In genomic region chr3:107252035-107252434, GRCm38 (mm10) we compare ENCODE assay signal across 21 mouse cellular contexts. TPM values are rescaled to one million over a fixed set of nuclear protein-coding genes. Genes with fewer than 3 reads are reported as not detected.
DNase-seq lines count a peak whose midpoint lies in the region; ATAC-seq and TF ChIP-seq lines count a peak whose summit lies in the region.
"Had no signal": no experiment of that assay in that cellular context is flagged by ENCODE, and none has a peak within 500 bp of the region (broad histone marks: within the 10 kb centered on the region; RNA-seq: fewer than 3 reads in every experiment).

No protein-coding gene starts in this region.

- WGBS in thymus, adult 2 months = 7% methylated on average over 4 of the region's 4 CpGs
- WGBS in kidney, embryonic 14.5 days = 64% methylated on average over 4 of the region's 4 CpGs

- ATAC-seq in frontal cortex, adult (ENCODE audit: low TSS enrichment) = peak; percentile 21; the same call in 1 of the 2 replicates
- ATAC-seq in kidney, embryonic 14.5 days (ENCODE audit: low FRiP score, low TSS enrichment) = 0 out of 2 replicates have a peak, but pooled peaks have one; percentile 20
- ATAC-seq in megakaryocyte progenitor cell, adult 5-6 weeks (replicated peaks; ENCODE audit: poor library complexity) = peak; percentile 77
- ATAC-seq: forebrain, embryonic 16.5 days; hindbrain, embryonic 16.5 days had no signal

- H3K27me3 ChIP-seq in thymus, adult 2 months (ENCODE audit: control insufficient read depth, insufficient read depth, low read length) = no peaks in the 10 kb centered on the region
- H3K27me3 ChIP-seq in kidney, embryonic 14.5 days (ENCODE audit: control insufficient read depth, insufficient read depth, low read length) = no peaks in the 10 kb centered on the region
- H3K27me3 ChIP-seq: embryonic facial prominence, embryonic 15.5 days; neural tube, embryonic 15.5 days had no signal

- TF ChIP-seq CTCF in thymus, adult 2 months (IDR thresholded peaks at IDR 0.05; ENCODE audit: borderline replicate concordance, control insufficient read depth, extremely low read depth, insufficient read depth, low read length, poor library complexity) = no peak

- no peak for TF ChIP-seq POLR2A in thymus, adult 2 months (IDR thresholded peaks at IDR 0.05; ENCODE audit: control insufficient read depth, extremely low read depth, insufficient read depth, low read length, poor library complexity)

- no peak overlapping the region for H3K4me2 ChIP-seq in kidney, embryonic 14.5 days (replicated peaks; ENCODE audit: low read depth, low read length)
- H3K4me2 ChIP-seq: embryonic facial prominence, embryonic 15.5 days; neural tube, embryonic 15.5 days had no signal

- no peak overlapping the region for H3K4me3 ChIP-seq in thymus, adult 2 months (ENCODE audit: control insufficient read depth, insufficient read depth, low read length)
- no peak overlapping the region for H3K4me3 ChIP-seq in kidney, embryonic 14.5 days (ENCODE audit: low read length)
- H3K4me3 ChIP-seq: embryonic facial prominence, embryonic 15.5 days; neural tube, embryonic 15.5 days had no signal

- H3K9me3 ChIP-seq in kidney, embryonic 14.5 days (ENCODE audit: control insufficient read depth, low read length) = no peaks in the 10 kb centered on the region
- H3K9me3 ChIP-seq: embryonic facial prominence, embryonic 15.5 days; G1E; neural tube, embryonic 15.5 days had no signal

- H3K36me3 ChIP-seq in thymus, adult 2 months (ENCODE audit: control insufficient read depth, insufficient read depth, low read length) = no peaks in the 10 kb centered on the region
- no peaks in the 10 kb centered on the region for H3K36me3 ChIP-seq in kidney, embryonic 14.5 days (ENCODE audit: control insufficient read depth, insufficient read depth, low read length)
- H3K36me3 ChIP-seq: embryonic facial prominence, embryonic 15.5 days; G1E; neural tube, embryonic 15.5 days had no signal

- H3K4me1 ChIP-seq in thymus, adult 2 months (replicated peaks; ENCODE audit: control insufficient read depth, insufficient read depth, low read length) = 0 out of 2 replicates have a peak, but pooled peaks cover 2% of the 10 kb centered on the region
- H3K4me1 ChIP-seq in kidney, embryonic 14.5 days (ENCODE audit: control insufficient read depth, insufficient read depth, low read length) = no peaks in the 10 kb centered on the region

- no peak overlapping the region for H3K27ac ChIP-seq in thymus, adult 2 months (ENCODE audit: control insufficient read depth, insufficient read depth, low read length)
- H3K27ac ChIP-seq in kidney, embryonic 14.5 days (ENCODE audit: low read depth, low read length) = no peak overlapping the region
- H3K27ac ChIP-seq: embryonic facial prominence, embryonic 15.5 days; neural tube, embryonic 15.5 days had no signal

- no peak overlapping the region for H3K9ac ChIP-seq in kidney, embryonic 14.5 days (ENCODE audit: low read depth, low read length)
- H3K9ac ChIP-seq: embryonic facial prominence, embryonic 15.5 days; neural tube, embryonic 15.5 days had no signal

- DNase-seq in frontal cortex, postnatal 25 days (ENCODE audit: low spot score in 2 of 2) = no peak
- DNase-seq in thymus, postnatal 0 days (ENCODE audit: low spot score) = peak; percentile 12
- no peak for DNase-seq in thymus, adult 2 months
- no peak for DNase-seq in layer of hippocampus, adult 18-20 months (ENCODE audit: low spot score in 2 of 2)
- DNase-seq in layer of hippocampus, adult 9-10 months (ENCODE audit: low spot score) = no peak
- DNase-seq: B cell, adult 2 months; cerebellum, adult 9-11 months; gastrocnemius, postnatal 25 days; liver; thymus, postnatal 25 days had no signal

RNA-seq across cellular contexts. Expression of gene Prok1, which starts 12.5 kb away (rescaled TPM):
- polyA plus RNA-seq in thymus, postnatal 0 days (2015; fragmentation: Nextera tagmentation; extraction: Ambion mirVana) = 0.08 and 0.22 TPM in 2 replicates
- 0.10 and 0.70 TPM in 2 replicates for polyA plus RNA-seq in thymus, adult 2 months (2012; rRNA removed)
- polyA plus RNA-seq in kidney, embryonic 14.5 days (2014; fragmentation: Nextera tagmentation; extraction: Ambion mirVana) = 0.09 TPM in 1 of 2 replicates, not detected in the other
- total RNA-seq in megakaryocyte progenitor cell, adult 5-6 weeks (2015) = 0.22 TPM in 1 of 2 replicates, not detected in the other
- total RNA-seq in megakaryocyte progenitor cell, adult 5-6 weeks (2017) = not detected in 2 replicates
- total RNA-seq in layer of hippocampus, adult 18-20 months (2021) = under 1 TPM in 1 of 2 experiments, not detected in 1; 0.20 TPM
- total RNA-seq: gastrocnemius, postnatal 25 days; megakaryocyte-erythroid progenitor cell, adult 5-6 weeks; monocyte, adult 5-6 weeks had no signal
- polyA plus RNA-seq: embryonic facial prominence, embryonic 15.5 days had no signal

RNA-seq across cellular contexts. Expression of gene A630076J17Rik, which starts 21.6 kb away (rescaled TPM):
- 0.92 and 1.7 TPM in 2 replicates for polyA plus RNA-seq in thymus, postnatal 0 days (2015; fragmentation: Nextera tagmentation; extraction: Ambion mirVana)
- 0.53 and 0.54 TPM in 2 replicates for polyA plus RNA-seq in thymus, adult 2 months (2012; rRNA removed)
- polyA plus RNA-seq in kidney, embryonic 14.5 days (2014; fragmentation: Nextera tagmentation; extraction: Ambion mirVana) = not detected in 2 replicates
- total RNA-seq in megakaryocyte progenitor cell, adult 5-6 weeks (2015) = not detected in 2 replicates
- total RNA-seq in megakaryocyte progenitor cell, adult 5-6 weeks (2017) = not detected in 2 replicates
- total RNA-seq in layer of hippocampus, adult 18-20 months (2021) = not detected
- total RNA-seq: G1E; gastrocnemius, postnatal 25 days; left cerebral cortex, adult 8-10 months; megakaryocyte-erythroid progenitor cell, adult 5-6 weeks; monocyte, adult 5-6 weeks had no signal
- polyA plus RNA-seq: embryonic facial prominence, embryonic 15.5 days; forebrain, embryonic 16.5 days; G1E; hindbrain, embryonic 16.5 days; neural tube, embryonic 15.5 days had no signal

RNA-seq across cellular contexts. Expression of gene Lamtor5, which starts 26.6 kb away (rescaled TPM):
- polyA plus RNA-seq in thymus, postnatal 0 days (2015; fragmentation: Nextera tagmentation; extraction: Ambion mirVana) = 250 and 260 TPM in 2 replicates
- 109 and 126 TPM in 2 replicates for polyA plus RNA-seq in thymus, adult 2 months (2012; rRNA removed)
- 190 and 230 TPM in 2 replicates for polyA plus RNA-seq in kidney, embryonic 14.5 days (2014; fragmentation: Nextera tagmentation; extraction: Ambion mirVana)
- total RNA-seq in megakaryocyte progenitor cell, adult 5-6 weeks (2015) = 122 and 131 TPM in 2 replicates
- total RNA-seq in megakaryocyte progenitor cell, adult 5-6 weeks (2017) = 47.2 and 71.8 TPM in 2 replicates
- 10 to 100 TPM; 64.6 to 66.1 TPM for total RNA-seq in layer of hippocampus, adult 18-20 months (2021)

RNA-seq across cellular contexts. Expression of gene Cym, which starts 30.5 kb away (rescaled TPM):
- polyA plus RNA-seq in thymus, postnatal 0 days (2015; fragmentation: Nextera tagmentation; extraction: Ambion mirVana) = 1.2 and 1.3 TPM in 2 replicates
- polyA plus RNA-seq in thymus, adult 2 months (2012; rRNA removed) = 0.64 and 0.85 TPM in 2 replicates
- polyA plus RNA-seq in kidney, embryonic 14.5 days (2014; fragmentation: Nextera tagmentation; extraction: Ambion mirVana) = not detected in 2 replicates
- total RNA-seq in megakaryocyte progenitor cell, adult 5-6 weeks (2015) = not detected in 2 replicates
- total RNA-seq in megakaryocyte progenitor cell, adult 5-6 weeks (2017) = not detected in 2 replicates
- not detected for total RNA-seq in layer of hippocampus, adult 18-20 months (2021)
- total RNA-seq: G1E; gastrocnemius, postnatal 25 days; megakaryocyte-erythroid progenitor cell, adult 5-6 weeks; monocyte, adult 5-6 weeks had no signal
- polyA plus RNA-seq: forebrain, embryonic 16.5 days; G1E had no signal

RNA-seq across cellular contexts. Expression of gene Slc16a4, which starts 39.0 kb away (rescaled TPM):
- 0.51 and 0.92 TPM in 2 replicates for polyA plus RNA-seq in thymus, postnatal 0 days (2015; fragmentation: Nextera tagmentation; extraction: Ambion mirVana)
- 0.11 and 0.20 TPM in 2 replicates for polyA plus RNA-seq in thymus, adult 2 months (2012; rRNA removed)
- polyA plus RNA-seq in kidney, embryonic 14.5 days (2014; fragmentation: Nextera tagmentation; extraction: Ambion mirVana) = 4.4 and 5.1 TPM in 2 replicates
- total RNA-seq in megakaryocyte progenitor cell, adult 5-6 weeks (2015) = 0.35 TPM in 1 of 2 replicates, not detected in the other
- total RNA-seq in megakaryocyte progenitor cell, adult 5-6 weeks (2017) = 0.37 TPM in 1 of 2 replicates, not detected in the other
- under 1 TPM; 0.43 to 0.77 TPM for total RNA-seq in layer of hippocampus, adult 18-20 months (2021)
- total RNA-seq: megakaryocyte-erythroid progenitor cell, adult 5-6 weeks had no signal
- polyA plus RNA-seq: G1E had no signal

Comparison
In these comparisons a context has a peak if more than half of its experiments do, and no peak if none do; other contexts are left out.
1. ATAC-seq: peak in every context shown above with its lines; median percentile 77 in megakaryocyte progenitor cell, adult 5-6 weeks; 21 in frontal cortex, adult; 20 in kidney, embryonic 14.5 days.